Mouse (Mus musculus) c-Kit-positive CD71-positive TER-119-positive erythroid progenitor cells, embryonic 14.5 days (primary cell): ENCODE data around the gene Ccdc27.

ENCODE experiments used
- DNase-seq: peaks from one replicate; pipeline ENCODE4 v3.0.0-alpha.2; 2013; ENCODE audit warnings: low spot score

Gene Ccdc27

DNA sequence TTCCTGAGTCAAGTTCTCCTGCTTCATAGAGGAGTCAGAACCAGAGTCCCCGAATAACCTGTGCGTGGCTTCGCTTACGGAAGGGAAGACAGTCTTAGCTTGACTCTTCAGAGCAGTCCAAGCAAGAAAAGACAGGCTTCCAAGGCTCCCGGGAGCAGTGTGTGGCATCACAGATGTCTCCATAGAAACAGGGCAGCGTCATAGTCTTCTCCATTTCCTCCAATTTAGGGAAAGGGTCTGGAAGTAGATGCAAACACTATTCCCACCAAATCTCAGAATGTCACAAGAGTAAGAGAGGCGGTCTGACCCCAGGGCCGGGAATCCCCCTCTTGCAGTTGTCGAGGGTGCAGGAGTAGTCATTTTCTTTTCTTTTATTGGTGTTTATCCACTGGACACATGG is at the start of gene Ccdc27:
Gene Ccdc27 (minus strand): TSS at position 101 of the 400 bp plus-strand sequence.
- no peak for DNase-seq

DNA sequence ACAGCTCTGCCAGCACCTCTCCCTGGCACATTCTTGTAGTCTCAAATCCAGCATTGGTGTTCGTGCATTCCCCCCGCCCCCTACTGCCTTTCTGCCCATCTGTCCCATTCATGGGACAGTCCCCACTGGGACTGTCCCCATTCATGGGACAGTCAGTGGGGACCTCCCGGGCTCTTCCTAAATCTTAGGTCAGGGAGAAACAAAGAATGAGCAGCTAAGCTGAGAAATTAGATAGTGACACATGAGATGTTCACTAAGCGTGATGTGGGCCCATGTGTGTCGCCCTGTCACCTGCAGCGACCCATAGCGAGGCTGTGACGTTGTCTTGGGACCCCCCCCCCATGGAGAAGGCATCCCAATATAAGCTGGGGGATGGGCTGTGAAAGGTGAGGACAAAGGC is 48.9 kb upstream of the Ccdc27 start:
- DNase-seq = no peak

DNA sequence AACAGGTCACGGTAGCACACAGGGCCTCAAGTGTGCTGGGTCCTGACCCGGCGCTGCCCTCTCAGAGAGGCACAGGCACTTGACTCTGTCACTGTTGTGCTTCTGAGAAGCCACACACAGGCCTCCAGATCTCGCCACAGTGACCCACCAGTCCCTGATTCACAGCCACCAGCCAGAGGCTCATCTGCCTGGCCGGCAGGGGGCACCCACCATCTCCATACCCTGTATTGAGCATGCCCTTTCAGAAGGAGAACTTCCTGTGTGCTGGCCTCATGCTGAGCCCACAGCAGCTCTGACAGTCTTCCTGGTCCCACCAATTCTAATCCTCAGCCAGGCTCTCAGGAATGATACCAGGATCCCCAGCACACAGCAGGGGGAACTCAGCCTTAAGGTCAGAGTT is 46.7 kb upstream of the Ccdc27 start:
- no peak for DNase-seq

DNA sequence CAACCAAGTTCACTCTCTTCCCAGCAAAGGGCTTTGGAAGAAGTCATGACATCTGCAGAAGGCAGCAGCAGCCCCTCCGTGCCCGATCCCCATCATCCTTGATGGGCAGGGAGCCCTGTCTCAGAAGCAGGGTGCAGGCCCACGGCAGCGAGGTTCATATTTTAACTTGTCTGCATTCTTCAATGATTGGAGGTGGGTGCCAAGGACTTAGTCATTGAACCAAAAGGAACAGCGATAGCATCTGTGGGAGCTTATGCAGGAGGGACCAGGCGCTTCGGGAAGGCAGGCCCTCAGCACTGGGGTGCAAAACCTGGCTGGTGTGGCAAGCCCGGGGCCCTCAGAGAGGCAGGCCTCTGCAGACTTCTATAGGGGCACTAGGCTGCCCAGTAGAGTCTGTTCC is 44.0 kb upstream of the Ccdc27 start:
- DNase-seq = no peak

GRCm38 (mm10) chr4:154085856-154086255 is 43.4 kb upstream of the Ccdc27 start:
- no peak for DNase-seq

GRCm38 (mm10) chr4:154081974-154082373 is 39.5 kb upstream of the Ccdc27 start:
- DNase-seq = no peak

GRCm38 (mm10) chr4:154081021-154081420 is 38.5 kb upstream of the Ccdc27 start:
- no peak for DNase-seq

- DNase-seq = no peak
Observed at GRCm38 (mm10) chr4:154080211-154080610, 37.7 kb upstream of the Ccdc27 start.

DNA sequence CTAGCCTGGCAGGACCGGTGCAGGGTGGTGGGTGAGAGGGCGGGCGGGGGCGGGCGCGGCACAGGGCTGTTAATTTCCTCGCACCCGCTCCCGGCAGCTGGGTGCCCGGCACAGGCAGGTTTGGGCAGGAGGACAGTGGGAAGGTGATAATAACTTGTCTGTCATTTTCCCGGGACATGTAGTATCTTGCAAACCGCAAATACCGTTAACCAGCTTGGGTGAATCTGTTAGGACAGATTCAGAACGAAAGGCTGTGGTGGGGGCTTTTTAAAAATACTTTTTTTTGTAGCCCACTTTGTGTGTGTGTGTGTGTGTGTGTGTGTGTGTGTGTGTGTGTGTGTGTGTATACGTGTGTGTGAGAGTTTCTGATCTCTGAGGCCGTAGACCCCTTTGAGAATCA is 29.5 kb upstream of the Ccdc27 start:
- DNase-seq = no peak

GRCm38 (mm10) chr4:154071521-154071920 is 29.0 kb upstream of the Ccdc27 start:
- no peak for DNase-seq

DNA sequence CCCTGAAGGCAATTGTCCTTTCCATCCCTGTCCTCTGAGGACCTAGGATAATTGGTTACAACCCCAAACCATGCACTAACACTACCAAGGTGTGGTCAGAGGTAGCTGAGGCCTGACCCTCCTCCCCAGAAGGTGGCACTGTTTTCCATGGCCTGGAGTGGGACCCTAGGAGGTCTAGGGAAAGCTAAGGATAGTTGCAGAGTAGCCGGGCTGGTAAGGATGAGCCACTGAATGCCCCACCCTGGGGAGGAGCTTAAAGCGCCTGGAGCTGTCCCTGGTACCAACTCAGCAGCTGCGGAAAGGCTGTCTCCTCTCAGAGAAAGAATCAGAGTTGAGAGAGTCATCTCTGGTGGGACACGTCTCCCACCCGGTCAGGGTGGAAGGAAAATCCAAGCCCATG is 28.4 kb upstream of the Ccdc27 start:
- peak; percentile 19 for DNase-seq

DNA sequence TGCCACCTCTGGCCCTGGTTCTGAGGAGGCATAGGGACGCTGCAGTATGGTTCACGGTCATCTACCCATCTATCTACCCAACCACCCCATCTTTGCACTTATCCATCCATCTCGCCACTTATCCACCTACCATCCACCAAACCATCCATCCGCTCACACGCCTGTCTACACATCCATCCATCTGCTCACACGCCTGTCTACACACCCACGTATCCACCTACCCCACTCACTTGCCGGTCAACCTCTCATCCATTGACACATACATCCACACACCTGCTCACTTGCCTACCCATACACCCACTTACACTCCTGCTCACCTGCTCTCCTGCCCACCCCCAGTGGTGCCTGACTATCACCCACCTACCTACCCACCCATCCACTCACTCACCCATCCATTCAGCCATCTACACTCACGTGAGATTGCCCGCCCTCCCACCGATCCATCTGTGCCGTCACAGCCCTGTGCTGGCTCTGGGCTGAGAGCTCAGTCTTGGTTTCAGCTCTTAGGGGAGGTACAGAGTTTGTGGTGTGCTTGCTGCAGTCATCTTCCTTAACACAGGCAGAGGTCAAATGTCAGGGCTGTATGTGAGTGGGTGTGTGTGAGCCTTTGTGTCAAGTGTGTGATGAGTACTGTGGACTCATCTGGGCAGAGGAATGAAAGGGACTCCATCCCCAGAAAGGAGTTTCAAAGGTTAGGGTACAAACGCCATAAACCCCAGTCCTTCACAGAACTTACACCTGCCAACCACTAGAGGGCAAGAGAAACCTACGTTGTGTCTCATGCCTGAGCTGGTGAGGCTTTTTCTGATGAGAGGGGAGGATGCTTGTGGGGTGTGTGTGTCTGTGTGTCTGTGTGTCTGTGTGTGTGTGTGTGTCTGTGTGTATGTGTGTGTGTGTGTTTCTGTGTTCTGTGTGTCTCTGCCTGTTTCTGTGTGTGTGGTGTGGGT is 22.6 kb upstream of the Ccdc27 start:
- DNase-seq = peak; percentile 36

GRCm38 (mm10) chr4:154057696-154058095 is 15.2 kb upstream of the Ccdc27 start:
- no peak for DNase-seq

DNA sequence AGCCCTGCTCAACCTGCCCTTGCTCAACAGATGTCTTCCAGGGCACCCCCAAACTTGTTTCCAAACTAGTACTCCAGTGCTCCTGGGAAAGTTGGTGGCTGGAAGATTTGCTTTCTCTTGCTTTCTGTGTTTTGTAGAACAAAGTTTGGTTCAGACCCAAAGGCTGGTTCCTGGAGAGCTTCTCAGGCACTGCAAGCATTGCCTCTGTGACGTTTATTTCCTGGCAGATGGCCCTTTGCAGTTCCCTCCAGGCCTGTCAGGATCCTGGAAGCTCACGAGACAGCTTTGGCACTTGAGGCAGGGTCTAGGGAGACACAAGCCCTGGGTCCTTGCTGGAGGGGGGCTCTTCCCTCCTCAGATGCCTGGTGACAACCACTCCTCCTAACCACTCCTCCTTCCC is 14.2 kb upstream of the Ccdc27 start:
- DNase-seq = no peak

DNA sequence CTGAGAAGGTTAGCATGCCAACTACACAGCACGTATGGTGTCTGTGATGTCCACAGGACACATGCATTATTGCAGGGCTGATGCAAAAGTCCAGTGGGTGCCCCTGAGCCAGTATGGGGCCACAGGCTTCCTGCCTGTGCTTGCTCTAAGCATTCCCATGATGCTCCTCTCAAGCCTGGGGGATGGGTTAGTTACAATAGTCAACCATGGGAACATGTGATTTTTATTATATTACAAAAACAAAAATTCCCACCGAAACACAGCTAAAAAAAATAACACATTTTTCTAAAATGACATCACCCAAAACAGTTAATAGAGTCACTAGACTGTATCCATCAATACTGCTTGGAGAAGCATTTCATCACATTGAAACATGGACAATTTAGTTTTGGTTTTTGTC is 13.6 kb upstream of the Ccdc27 start:
- no peak for DNase-seq

- no peak for DNase-seq
Observed at GRCm38 (mm10) chr4:154055482-154055881, 13.0 kb upstream of the Ccdc27 start.

DNA sequence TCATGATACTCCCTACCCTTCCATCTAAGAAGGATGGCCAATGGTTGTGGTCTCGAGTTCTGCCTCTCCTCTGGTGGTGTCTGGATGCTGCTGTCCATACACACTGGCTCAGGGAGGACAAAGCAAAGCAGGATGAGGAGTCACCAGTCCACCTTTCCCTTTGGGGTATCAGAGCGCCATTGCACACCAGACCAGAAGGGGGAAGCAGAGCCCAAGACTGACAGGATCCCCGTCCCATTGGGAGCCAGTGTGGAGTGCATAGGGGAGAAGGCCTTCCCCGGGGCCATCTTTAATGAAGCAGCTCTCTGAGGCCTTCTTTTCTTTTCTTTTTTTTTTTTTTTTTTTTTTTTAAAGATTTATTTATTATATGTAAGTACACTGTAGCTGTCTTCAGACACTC is 10.6 kb upstream of the Ccdc27 start:
- no peak for DNase-seq

DNA sequence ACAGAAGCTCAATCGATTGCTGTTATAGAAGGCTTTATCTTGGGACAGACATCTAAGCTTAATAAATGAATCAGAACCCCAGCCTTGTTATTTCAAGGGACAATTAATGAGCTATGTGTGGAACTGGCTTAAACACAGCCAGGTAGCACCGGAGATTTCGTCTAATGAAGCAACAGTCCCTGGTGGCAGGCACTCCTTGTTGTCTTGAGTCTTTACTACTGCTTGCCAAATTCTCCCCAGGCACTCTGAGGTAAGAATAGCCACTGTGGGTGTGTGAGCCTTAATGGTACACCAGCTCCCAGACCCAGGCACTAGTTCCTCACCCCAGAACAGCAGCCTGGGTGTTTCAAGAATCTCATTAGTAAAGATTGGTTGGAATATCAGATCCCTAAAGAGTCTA is 8.9 kb upstream of the Ccdc27 start:
- no peak for DNase-seq

- DNase-seq = no peak
Observed at GRCm38 (mm10) chr4:154045837-154046236, 3.4 kb upstream of the Ccdc27 start.

GRCm38 (mm10) chr4:154037123-154037522 is 5.4 kb downstream of the Ccdc27 start:
- no peak for DNase-seq

- DNase-seq = peak; percentile 48
Observed at GRCm38 (mm10) chr4:154028646-154029045, 13.8 kb downstream of the Ccdc27 start.

- DNase-seq = no peak
Observed at GRCm38 (mm10) chr4:154028066-154028465, 14.4 kb downstream of the Ccdc27 start.

DNA sequence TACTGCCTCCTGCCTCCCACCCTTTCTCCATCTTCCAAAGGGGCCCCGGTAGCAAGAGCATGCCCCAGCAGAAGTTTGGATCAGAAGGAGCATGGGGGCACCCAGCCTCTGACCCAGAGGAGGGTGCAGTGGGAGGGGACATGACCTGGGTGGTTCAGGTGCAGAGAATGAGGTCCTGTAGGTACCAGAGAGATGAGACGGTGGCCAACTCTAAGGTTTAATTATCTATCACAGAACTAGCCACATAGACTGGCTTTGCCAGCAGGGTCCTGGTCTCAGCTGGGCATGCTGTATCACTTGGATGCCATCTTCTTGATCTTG is 16.1 kb downstream of the Ccdc27 start:
- DNase-seq = no peak
